Mouse (Mus musculus): ENCODE data around the gene Caly.

Caly gene

DNA sequence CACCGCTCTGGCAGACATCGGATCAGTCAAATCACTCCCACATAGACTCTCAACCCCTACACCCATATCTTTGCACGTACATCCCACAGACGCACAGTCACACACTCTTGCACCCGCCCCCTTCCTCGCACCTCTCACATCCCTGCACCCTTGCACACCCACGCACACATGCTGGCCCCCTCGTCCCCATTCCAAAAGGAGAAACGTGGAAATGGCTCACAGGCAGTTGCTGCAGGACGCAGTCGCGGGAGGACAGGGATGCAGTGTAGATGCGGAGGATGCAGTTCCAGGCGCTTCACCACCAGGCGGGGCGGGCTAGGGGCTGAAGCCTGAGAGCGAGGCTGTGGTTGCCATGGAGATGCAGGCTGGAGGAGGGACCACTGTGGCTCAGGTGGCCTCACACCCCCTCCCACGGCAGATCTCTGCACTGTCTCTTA, at the start of gene Caly:
Caly (minus strand) TSS at position 307 of the 437 bp plus-strand sequence.
- peak; percentile 64 for DNase-seq (ENCODE audit: extremely low spot score)

DNA sequence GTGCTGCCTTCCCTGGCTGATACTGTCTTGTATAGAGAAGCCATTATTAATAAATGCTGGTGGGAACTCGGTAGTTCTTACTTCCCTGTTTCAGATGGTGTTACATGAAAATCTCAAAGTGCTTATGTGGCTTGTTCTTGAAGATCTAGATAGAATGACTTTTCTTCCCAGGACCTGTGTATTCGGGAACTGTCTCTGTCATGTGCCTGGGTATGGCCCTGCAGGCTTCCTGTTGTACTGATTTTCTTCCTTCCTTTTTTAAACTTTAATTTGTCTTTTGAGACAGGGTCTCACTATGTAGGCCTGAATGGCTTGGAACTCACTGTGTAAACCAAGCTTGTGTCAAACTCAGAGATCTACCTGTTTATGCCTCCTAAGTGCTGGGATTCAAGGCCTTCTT, 45.6 kb upstream of the Caly start:
- DNase-seq (ENCODE audit: extremely low spot score), result no peak

DNA sequence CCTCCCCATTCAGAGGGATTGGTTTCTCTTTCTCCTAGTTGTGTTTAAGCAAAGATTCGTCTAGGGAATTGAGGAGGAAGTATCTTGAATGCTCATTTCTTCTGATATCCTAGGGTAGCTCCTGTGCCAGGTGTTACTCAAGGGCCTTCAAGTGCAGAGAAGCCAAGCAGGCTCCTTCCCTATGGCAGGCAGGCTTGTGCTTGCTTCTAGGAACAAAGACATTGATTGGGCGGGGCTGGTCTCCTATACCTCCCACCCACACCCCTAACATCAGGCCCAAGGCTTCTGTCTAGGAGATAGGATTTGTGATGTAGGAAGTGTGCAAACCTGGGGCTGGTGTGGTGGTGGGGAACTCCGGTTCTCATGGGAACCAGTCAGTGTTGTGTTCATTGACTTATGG, 44.6 kb upstream of the Caly start:
- no peak for DNase-seq (ENCODE audit: extremely low spot score)

DNA sequence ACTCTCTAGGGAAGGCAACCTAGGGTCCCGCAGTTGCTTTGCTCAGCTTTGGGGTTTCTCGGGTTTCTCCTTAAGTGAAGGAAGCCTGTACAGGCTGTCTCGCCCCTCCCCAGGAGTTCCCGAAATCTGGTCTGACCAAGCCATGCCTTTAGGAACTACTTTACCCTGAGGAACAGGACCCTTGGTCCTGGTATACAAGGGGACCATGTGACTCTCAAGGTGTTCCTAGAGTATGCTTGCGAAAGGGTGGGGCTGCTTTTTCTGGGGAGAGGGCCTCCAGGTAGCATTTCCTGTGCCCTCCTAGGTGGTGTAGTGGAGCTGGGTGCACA, 43.6 kb upstream of the Caly start:
- no peak for DNase-seq (ENCODE audit: extremely low spot score)

DNA sequence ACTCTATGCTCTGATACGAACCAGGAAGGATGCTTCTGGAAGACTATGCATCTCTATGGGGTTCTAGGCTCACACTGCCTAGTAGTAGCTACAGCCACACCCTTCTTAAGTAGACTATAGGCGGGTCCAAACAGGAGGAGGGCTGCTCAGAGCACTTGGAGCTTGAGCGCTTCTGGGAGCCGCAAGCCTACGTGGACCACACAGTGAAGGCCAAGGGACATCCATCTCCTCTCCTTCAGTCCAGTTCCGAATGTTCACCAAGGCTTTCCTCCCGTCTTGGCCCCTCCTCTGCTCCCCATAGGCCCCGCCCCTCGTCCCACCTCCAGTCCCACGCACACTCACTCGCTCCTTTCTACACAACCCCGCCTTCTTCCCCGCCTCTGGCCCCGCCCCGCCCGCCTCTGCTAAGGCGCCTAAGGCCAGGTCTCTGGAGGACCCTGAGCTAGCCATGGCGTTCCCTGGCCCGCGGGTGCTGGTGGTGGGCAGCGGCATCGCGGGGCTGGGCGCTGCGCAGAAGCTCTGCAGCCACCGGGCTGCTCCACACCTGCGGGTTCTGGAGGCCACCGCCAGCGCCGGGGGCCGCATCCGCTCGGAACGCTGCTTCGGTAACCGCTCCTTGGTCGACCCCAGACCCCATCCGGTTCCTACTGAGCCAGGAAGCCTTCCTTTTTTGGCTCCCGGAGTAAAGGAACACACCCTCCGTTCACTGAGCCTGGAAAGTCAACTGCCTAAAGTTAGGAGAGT, 43.1 kb upstream of the Caly start:
- DNase-seq (ENCODE audit: extremely low spot score), result peak; percentile 97

DNA sequence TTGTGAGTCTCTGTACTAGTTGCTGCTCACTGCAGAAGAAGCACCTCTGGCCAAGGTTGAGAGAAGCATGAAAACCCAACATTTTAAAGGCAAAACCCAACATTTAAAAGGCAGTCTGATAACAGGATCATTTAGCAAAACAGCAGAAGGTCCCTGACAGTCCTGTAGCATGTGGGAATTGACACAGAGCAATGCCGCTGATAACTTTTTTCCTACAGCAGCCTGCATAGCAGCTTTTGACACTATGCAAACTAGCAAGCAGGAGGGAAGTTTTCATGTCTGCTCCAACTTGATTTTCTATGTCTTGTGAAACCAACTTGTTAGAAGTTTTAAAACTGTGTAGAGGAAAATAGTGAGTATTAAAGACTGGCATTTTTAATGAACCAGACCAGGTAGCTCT, 42.0 kb upstream of the Caly start:
- no peak for DNase-seq (ENCODE audit: extremely low spot score)

DNA sequence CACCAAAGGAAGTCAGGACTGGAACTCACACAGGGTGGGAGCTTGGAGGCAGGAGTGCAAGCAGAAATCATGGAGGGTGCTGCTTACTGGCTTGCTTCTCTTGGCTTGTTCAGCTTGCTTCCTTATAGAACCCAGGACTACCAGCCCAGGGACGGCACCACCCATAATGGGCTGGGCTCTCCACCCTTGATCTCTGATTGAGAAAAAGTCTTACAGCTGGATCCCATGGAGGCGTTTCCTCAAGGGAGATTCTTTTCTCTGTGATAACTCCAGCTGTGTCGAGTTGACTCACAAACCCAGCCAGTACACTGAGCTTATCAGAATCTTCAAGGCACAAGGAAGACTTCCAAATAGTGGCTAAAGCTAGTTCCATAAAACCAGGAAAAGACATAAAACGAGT, 40.4 kb upstream of the Caly start:
- DNase-seq (ENCODE audit: extremely low spot score), result no peak

DNA sequence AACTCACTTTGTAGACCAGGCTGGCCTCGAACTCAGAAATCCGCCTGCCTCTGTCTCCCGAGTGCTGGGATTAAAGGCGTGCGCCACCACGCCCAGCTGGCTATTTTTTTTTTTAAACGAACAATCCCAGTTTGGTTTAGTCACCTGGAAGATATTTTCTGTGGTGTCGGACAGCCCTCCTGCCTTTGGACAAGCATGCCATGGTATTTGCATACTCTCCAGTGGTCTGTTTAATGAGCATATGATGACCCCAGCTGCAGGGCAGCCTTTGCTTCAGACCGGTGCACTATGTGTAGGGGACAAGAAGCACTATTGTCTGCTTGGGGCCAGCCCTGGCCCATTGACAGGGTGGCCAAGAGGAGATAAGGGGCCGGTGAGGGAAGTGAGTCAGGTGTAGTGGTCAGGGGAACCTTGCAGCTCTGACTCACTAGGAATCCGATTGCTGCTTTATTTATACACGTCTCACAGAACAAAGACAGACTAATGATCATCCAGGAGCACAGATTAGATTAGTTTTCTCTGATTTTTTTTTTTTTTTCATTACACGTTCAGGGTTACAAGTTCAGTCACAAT, 39.1 kb upstream of the Caly start:
- no peak for DNase-seq (ENCODE audit: extremely low spot score)

DNA sequence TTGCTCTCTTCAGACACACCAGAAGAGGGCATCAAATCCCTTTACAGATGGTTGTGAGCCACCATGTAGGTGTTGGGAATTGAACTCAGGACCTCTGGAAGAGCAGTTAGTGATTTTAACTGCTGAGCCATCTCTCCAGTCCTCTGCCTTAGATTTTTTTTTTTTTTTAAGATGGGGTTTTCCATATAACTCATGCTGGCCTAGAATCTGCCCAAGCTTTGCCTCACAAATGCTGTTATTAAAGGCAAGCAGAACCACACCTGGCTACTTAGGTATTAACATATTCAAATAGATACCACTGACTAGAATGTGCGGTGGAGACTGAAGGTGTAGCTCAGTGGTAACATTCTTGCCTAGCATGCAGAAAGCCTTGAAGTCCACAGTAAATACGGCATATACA, 38.1 kb upstream of the Caly start:
- no peak for DNase-seq (ENCODE audit: extremely low spot score)

DNA sequence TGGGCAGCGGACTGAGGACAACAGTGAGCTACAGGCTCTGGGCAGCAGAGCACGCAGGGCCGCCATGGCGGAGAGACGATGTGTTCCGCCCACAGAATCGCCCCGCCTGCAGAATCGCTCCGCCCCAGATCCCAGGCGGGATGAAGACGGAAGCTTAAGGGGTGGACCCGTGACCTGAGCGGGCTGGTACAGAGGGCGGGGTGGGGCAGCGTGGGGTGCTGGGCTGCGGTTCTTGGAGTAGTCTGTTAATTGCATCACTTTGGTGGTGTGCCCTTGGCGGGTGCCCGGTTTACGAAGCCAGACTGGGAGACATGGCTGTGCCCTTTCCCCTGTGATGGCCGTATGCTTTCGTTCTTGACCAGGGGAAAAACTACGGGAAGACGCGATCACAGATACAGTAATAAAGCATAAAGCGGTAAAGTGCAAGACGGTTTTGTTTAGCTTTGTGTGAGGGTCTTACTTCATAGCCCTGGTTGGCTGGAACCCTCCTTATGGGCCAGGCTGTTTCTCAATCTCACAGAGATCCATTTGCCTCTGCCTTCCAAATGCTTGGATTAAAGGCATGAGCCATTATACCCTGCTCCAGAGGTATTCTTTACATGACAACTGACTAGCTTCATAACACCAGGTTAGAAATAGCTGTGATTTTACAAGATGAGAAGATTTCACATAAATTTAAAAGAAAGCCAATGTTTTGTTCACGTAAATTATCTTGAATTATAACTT, 34.1 kb upstream of the Caly start, which contains the start of gene Echs1:
Echs1 (minus strand) TSS at position 148 of the 726 bp plus-strand sequence.
- DNase-seq (ENCODE audit: extremely low spot score), result peak; percentile 86

DNA sequence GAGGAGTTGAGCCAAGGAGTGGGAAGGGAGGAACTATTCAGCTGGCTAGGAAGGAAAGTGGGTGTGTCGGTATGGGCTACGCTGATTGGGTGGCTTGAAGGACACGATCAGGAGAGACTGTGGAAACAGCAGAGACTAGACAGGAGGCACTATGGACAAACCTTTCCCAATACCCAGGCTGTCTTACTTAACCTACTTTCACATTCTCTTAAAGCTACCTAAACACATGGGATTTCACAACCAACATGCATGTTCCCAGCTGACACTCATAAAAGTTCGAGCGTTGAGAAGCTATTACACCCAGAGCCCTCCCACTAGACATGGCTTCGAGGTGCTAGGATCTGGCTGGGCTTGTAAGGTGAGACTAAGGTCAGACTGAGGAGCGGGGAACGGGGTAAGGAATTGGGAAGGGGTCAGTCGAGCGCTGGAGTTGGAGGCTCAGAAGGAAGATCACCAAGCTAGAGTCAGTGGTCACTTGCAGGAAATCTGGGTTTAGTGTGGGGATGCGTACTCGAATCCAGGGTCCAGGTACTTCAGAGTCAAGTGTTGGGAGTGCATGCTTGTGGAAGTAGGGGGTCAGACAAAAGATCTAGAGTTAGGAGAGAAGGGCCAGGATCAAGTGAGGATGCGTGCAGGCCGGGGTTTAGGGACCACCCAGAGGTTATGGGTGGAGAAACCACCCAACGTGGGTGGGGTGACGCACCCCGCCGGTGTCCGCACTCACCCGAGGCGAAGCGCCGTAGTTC, 33.4 kb upstream of the Caly start, which contains the start of gene Paox:
Paox (plus strand) TSS at position 217 of the 746 bp plus-strand sequence.
- DNase-seq (ENCODE audit: extremely low spot score), result peak; percentile 42

DNA sequence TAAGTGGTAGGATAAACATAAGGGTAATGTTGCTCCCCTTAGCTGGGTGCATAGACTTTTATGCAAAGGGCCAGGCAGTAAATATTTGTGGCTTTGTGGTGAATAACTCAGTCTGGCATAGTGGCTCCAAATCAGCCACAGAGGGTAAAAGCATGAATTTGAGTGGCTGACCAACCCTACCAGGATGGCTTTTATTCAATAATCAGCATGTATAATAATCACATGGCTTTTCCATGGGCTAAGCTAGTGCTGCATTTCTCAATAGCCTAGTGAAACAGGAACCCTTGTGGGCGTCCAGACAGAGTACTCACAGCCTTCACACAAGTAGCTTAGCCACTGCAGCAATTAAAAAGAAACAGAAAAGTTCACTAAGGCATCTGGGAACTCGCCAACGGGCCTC, 29.6 kb upstream of the Caly start:
- no peak for DNase-seq (ENCODE audit: extremely low spot score)

DNA sequence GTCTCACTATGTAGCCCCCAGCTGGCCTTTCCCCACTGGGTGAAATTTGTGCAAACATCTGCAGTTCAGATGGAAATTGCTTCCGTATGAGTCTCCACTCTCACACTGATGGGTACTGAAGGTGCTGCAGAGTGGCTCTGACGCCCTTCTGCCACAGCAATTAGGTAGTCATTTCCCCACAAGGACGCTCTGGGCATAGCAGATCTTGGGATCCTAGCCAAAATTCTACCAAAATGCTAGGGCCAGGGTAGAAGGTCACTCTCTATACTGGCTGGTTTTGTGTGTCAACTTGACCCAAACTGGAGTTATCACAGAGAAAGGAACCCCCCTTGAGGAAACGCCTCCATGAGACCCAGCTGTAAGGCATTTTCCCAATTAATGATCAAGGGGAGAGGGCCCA, 21.7 kb upstream of the Caly start:
- no peak for DNase-seq (ENCODE audit: extremely low spot score)

DNA sequence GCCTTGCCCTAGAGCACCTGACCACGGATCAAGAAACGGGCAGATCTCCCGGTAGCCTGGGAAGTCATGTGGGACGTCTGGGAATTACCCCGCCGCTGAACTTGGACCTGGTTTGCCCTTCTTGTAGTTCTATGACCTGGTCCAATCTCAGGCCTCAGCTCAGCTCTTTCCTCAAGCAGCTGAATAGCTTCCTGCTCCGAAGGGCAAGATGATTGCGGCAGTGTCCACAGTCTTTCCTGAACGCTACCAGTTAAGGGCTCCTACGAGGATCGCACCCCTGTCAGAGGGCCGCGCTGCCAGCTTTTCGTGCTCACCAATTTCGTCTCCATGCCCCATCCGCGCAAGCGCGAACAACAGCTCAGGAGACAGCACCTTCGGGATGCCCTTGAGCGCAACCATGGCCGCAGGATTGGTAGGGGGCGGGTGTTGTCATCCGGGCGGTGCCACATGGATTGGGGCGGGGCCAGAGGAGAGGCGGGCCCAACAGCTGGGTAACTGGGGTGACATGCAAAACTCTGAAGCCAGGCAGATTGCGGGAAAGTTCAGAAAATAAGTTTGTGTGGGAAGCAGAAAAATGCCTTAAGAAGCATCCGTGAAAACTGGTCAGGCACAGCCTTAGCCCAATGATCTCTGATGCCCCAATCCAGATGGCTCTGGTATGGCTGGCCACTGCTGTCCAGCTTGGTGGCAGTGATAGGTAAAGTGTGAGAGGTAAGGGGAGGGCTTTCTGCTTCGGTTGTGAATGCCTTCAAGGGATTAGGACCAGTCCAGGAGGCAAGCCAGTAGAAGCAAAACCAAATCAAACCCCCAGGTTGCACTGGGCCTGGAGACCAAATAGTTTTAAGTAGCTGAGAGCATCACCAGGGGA, 19.9 kb upstream of the Caly start, which contains the start of gene Fuom:
Fuom (minus strand) TSS at position 449 of the 868 bp plus-strand sequence.
- DNase-seq (ENCODE audit: extremely low spot score), result peak; percentile 75

DNA sequence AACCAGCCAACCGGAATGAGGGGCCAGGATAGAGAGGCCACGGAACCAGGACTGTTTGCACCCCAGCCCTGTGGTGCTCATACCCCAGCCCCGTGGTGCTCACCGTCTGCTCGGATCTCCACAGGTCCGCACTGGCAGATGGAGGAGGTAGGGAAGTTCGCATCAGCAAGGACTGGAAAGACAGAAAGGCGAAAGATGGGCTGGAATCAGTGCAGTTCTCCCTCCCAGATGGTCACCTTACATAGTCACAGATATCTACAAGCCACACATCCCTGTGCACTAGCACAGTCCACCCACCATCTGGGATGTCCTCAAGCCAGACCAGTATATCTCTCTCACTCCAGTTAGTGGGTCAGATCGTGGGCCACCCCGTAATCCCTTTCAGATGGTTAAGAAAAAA, 19.1 kb upstream of the Caly start:
- DNase-seq (ENCODE audit: extremely low spot score), result no peak

DNA sequence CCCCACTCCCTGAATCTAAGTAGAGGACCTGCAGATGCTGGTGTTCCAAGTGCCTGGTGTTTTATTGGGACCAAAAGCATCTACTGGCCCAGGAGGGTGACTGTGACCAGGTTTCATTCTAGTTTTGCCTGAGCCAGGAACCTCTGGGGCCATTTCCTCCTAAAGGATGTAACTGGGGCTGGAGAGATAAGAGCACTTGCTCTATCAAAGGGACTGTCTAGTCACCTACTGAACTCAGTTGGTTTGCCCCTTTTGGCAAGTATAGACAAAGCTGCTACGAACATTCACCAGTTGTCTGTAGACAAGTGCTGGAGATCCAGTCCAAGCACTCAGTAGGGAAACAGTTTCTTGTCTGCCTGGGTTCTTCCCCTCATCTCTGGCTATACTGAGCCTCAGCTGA, 16.1 kb upstream of the Caly start:
- no peak for DNase-seq (ENCODE audit: extremely low spot score)

DNA sequence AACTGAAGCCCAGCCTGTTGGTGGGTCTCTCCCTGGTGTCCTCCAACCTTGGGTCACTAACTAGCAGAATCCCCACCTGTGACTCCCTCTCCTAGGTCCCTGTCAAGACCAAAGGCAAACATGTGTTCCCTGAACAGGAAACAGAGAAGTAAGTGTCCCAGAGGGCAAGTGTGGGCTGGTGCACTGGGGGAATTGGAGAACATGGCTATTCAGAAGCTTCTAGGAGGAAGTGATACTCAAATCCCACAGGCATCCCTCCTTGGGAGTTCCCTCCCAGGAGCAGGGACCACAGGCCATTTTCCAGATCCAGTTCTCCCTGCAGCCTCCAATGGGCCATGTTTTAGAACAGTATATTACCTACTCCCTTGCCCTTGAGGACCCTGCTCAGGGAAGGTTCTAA, 13.7 kb upstream of the Caly start:
- DNase-seq (ENCODE audit: extremely low spot score), result no peak

DNA sequence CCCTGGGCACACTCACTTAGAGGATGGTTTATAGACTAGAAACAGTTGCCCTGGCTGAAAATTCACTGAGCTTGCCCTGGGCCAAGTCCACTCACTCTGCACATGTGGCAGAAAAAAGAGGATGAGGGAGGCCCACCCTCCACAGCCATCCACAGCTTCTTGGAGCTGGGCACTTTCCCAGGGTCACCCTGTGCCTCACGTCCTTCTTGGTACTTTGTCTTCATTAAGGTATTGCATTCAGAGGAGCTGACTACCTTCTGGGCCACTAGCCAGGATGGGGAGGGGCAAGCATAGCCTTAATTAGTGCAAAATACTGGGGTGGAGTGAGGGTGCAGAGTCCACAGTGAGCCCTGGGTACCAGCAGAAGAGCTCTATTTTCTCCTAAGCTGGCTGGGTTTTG, 13.2 kb upstream of the Caly start:
- DNase-seq (ENCODE audit: extremely low spot score), result no peak

DNA sequence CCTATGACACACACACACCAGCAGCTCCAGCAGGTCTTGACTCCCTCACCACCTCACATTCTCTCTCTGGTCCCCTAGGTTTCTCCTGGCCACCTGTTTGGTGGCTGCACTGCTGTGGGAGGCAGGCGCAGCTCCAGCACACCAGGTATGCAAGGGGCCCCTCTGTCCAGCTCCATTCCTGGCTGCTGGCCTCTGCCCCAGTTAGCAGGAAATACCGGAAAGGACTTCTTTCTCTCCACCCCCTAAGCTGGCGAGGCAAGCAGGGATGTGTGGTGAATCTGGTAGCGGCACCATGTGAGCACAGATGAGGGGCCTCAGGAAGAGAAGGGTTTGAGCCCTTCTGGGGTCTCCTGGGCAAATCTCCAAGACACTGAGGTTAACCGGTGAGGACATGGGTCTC, 12.6 kb upstream of the Caly start:
- no peak for DNase-seq (ENCODE audit: extremely low spot score)

DNA sequence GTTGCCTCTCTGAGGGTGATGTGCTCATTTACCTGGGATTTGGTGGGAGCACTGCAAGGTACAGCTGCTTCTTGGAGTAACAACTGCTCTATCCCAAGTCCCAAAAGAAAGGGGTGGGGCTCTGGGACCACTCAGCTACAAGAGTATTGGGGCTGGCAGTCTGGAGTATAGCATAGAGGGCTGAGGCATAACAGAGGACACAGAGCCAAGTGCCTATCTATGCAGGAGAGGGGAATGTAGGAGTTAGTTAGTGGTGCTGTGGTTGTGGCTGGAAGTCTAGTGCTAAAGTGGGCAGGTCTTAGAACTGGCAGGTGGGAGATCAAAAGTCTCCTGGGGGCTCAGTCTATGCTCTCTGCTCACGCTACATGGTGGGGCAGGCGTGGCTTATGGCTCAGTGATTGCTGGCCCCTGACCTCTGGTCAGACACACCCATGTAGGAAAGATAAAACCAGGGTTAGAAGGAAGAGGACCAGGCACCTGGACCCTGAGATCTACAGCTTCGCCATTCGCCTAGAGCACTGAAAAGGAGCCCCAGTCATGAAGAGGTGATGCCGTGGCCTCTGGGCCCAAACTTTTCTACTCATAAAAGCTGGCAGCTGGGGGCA, 10.7 kb upstream of the Caly start, which contains the start of gene Prap1:
Prap1 (plus strand) TSS at position 472 of the 605 bp plus-strand sequence.
- DNase-seq (ENCODE audit: extremely low spot score), result no peak

DNA sequence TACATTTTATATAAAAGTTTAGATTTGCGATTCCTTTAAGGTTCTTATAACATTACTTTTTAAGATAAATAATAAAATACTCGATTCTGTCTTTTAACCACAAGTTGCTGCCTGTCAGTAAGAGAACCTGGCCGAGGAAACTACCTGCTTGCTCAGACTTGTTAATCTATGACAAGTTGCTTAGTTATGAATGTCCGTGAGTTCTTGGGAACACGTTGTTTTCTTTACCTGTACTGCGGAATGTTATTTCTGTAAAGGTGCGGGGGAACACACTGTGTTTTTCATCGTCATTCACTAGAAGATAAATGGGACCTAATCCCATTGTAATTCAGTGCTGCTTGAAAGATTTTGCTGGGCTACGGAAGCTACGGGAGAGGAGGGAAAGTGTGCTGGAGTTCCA, 8.3 kb upstream of the Caly start:
- DNase-seq (ENCODE audit: extremely low spot score), result no peak
